Comparison of ENCODE assay signal across 20 mouse cellular contexts in the genomic region with DNA sequence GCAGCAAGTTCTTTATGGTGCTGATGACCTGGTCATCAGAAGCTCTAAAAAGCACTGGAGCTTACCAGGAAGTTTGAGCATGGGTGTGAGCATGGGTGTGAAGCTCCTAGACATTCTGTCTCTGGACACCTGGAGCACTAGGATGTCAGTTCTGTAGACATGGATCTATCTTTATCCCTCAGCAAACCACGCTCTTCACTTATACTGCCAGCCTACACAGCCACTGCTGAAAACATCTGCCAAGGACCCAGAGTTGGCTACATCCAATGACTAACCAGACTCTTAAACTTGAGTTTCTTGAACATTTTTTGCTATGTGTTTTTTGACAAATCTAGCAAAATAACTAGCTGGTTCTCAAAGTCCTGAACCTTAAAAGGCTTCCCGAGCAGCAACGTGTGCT.
"Had no signal": no experiment of that assay in that cellular context is flagged by ENCODE, and none has a peak within 500 bp of the region (broad histone marks: within the 10 kb centered on the region; RNA-seq: fewer than 3 reads in every experiment).

No protein-coding gene starts in this region.

- DNase-seq: liver, postnatal 0 days; lung, adult 2 months; lung, postnatal 14 days; lung, postnatal 36 days; retina, postnatal 1 day; right cerebral cortex, adult 18-20 months; right cerebral cortex, postnatal 25 days; right cerebral cortex, postnatal 4 days; spleen, adult 18-20 months; thymus, adult 2 months; thymus, postnatal 25 days; thymus, postnatal 4 days had no signal

- H3K36me3 ChIP-seq: lung, embryonic 15.5 days; midbrain, embryonic 13.5 days; midbrain, embryonic 15.5 days; neural tube, embryonic 13.5 days; neural tube, embryonic 15.5 days had no signal

- H3K27ac ChIP-seq: lung, embryonic 15.5 days; macrophage; midbrain, embryonic 13.5 days; midbrain, embryonic 15.5 days; neural tube, embryonic 13.5 days; neural tube, embryonic 15.5 days had no signal

- H3K9ac ChIP-seq: liver, postnatal 0 days; lung, embryonic 15.5 days; midbrain, embryonic 13.5 days; midbrain, embryonic 15.5 days; neural tube, embryonic 13.5 days; neural tube, embryonic 15.5 days had no signal

- H3K27me3 ChIP-seq: lung, embryonic 15.5 days; megakaryocyte, embryonic 14.5 days; midbrain, embryonic 13.5 days; midbrain, embryonic 15.5 days; neural tube, embryonic 13.5 days; neural tube, embryonic 15.5 days had no signal

- H3K4me1 ChIP-seq: lung, embryonic 15.5 days; megakaryocyte, embryonic 14.5 days; midbrain, embryonic 13.5 days; midbrain, embryonic 15.5 days; neural tube, embryonic 13.5 days; neural tube, embryonic 15.5 days had no signal

- H3K4me3 ChIP-seq: lung, embryonic 15.5 days; megakaryocyte, embryonic 14.5 days; midbrain, embryonic 13.5 days; midbrain, embryonic 15.5 days; myocyte; neural tube, embryonic 13.5 days; neural tube, embryonic 15.5 days had no signal
